Comparison of ENCODE assay signal across 13 mouse cellular contexts in genomic region chr11:117339050-117339449, GRCm38 (mm10).
DNase-seq lines count a peak whose midpoint lies in the region; ATAC-seq lines count a peak whose summit lies in the region.
"Had no signal": no experiment of that assay in that cellular context is flagged by ENCODE, and none has a peak within 500 bp of the region (broad histone marks: within the 10 kb centered on the region; RNA-seq: fewer than 3 reads in every experiment).

No protein-coding gene starts in this region.

- 83% methylated on average over 3 of the region's 3 CpGs for WGBS in heart, embryonic 12.5 days
- 84% methylated on average over 3 of the region's 3 CpGs for WGBS in intestine, embryonic 14.5 days
- 59% methylated on average over 3 of the region's 3 CpGs for WGBS in macrophage (ENCODE audit: missing documents)

- no peak for ATAC-seq in heart, embryonic 12.5 days (ENCODE audit: insufficient number of reproducible peaks, low FRiP score)
- no peak for ATAC-seq in megakaryocyte, adult 5-6 weeks (ENCODE audit: poor library complexity, severe bottlenecking)
- no peak for ATAC-seq in intestine, embryonic 14.5 days (replicated peaks; ENCODE audit: low FRiP score, low TSS enrichment, low read depth)
- no peak for ATAC-seq in megakaryocyte-erythroid progenitor cell, adult 5-6 weeks (replicated peaks; ENCODE audit: low FRiP score, low TSS enrichment, poor library complexity, severe bottlenecking)

- H3K9ac ChIP-seq in heart, embryonic 12.5 days = 0 out of 2 replicates have a peak overlapping the region, but pooled peaks have one; percentile 12
- no peak overlapping the region for H3K9ac ChIP-seq in intestine, embryonic 14.5 days (ENCODE audit: low read length)
- H3K9ac ChIP-seq: embryonic facial prominence, embryonic 13.5 days; neural tube, embryonic 12.5 days had no signal

- H3K4me3 ChIP-seq in heart, embryonic 12.5 days = no peak overlapping the region
- H3K4me3 ChIP-seq in megakaryocyte, embryonic 14.5 days (replicated peaks) = peak overlapping the region; percentile 82
- no peak overlapping the region for H3K4me3 ChIP-seq in intestine, embryonic 14.5 days (ENCODE audit: low read depth, low read length)
- no peak overlapping the region for H3K4me3 ChIP-seq in macrophage (ENCODE audit: inconsistent target)
- H3K4me3 ChIP-seq: embryonic facial prominence, embryonic 13.5 days; layer of hippocampus, adult 2 months; neural tube, embryonic 12.5 days had no signal

- no peak overlapping the region for H3K27ac ChIP-seq in heart, embryonic 12.5 days (ENCODE audit: poor library complexity, severe bottlenecking)
- 0 out of 2 replicates have a peak overlapping the region, but pooled peaks have one; percentile 6 for H3K27ac ChIP-seq in intestine, embryonic 14.5 days (ENCODE audit: low read depth)
- peak overlapping the region; percentile 34; the same call in 1 of the 2 replicates for H3K27ac ChIP-seq in macrophage
- H3K27ac ChIP-seq: layer of hippocampus, adult 2 months; neural tube, embryonic 12.5 days had no signal

- H3K79me2 ChIP-seq in macrophage (ENCODE audit: inconsistent target) = peaks cover 98% of the 10 kb centered on the region

- H3K36me3 ChIP-seq in heart, embryonic 12.5 days = no peaks in the 10 kb centered on the region
- H3K36me3 ChIP-seq in megakaryocyte, embryonic 14.5 days (replicated peaks; ENCODE audit: low read length) = peaks cover 86% of the 10 kb centered on the region
- H3K36me3 ChIP-seq in intestine, embryonic 14.5 days (ENCODE audit: control insufficient read depth, insufficient read depth, low read length) = no peaks in the 10 kb centered on the region
- no peaks in the 10 kb centered on the region for H3K36me3 ChIP-seq in macrophage (ENCODE audit: inconsistent target)

- H3K27me3 ChIP-seq in heart, embryonic 12.5 days (replicated peaks) = no peaks in the 10 kb centered on the region
- H3K27me3 ChIP-seq in megakaryocyte, embryonic 14.5 days (replicated peaks) = no peaks in the 10 kb centered on the region
- no peaks in the 10 kb centered on the region for H3K27me3 ChIP-seq in intestine, embryonic 14.5 days (replicated peaks; ENCODE audit: control insufficient read depth, insufficient read depth, low read length)
- H3K27me3 ChIP-seq: embryonic facial prominence, embryonic 13.5 days; neural tube, embryonic 12.5 days had no signal

- no peak overlapping the region for H3K4me2 ChIP-seq in heart, embryonic 12.5 days
- no peak overlapping the region for H3K4me2 ChIP-seq in intestine, embryonic 14.5 days (ENCODE audit: low read length)
- H3K4me2 ChIP-seq: embryonic facial prominence, embryonic 13.5 days; neural tube, embryonic 12.5 days had no signal

- H3K9me3 ChIP-seq in heart, embryonic 12.5 days (replicated peaks) = no peaks in the 10 kb centered on the region
- no peaks in the 10 kb centered on the region for H3K9me3 ChIP-seq in megakaryocyte, embryonic 14.5 days
- no peaks in the 10 kb centered on the region for H3K9me3 ChIP-seq in intestine, embryonic 14.5 days (ENCODE audit: control insufficient read depth, low read length)
- H3K9me3 ChIP-seq: embryonic facial prominence, embryonic 13.5 days; neural tube, embryonic 12.5 days had no signal

- H3K4me1 ChIP-seq in heart, embryonic 12.5 days (replicated peaks) = peaks cover 90% of the 10 kb centered on the region
- peaks cover 98% of the 10 kb centered on the region for H3K4me1 ChIP-seq in megakaryocyte, embryonic 14.5 days
- H3K4me1 ChIP-seq in intestine, embryonic 14.5 days (replicated peaks; ENCODE audit: control insufficient read depth, insufficient read depth, low read length) = peaks cover 49% of the 10 kb centered on the region

- DNase-seq in heart, postnatal 4 days = no peak
- DNase-seq in intestine, embryonic 14.5 days (ENCODE audit: low spot score) = no peak
- no peak for DNase-seq in layer of hippocampus, adult 18-20 months (ENCODE audit: low spot score in 2 of 2)
- DNase-seq: retina, postnatal 1 day; spleen, adult 18-20 months had no signal
